Mouse (Mus musculus) midbrain, postnatal 0 days (tissue): ENCODE results near the gene Ndufs3. TPM values are rescaled to one million over a fixed set of nuclear protein-coding genes. Genes with fewer than 3 reads are reported as not detected.

Experiments used
- ATAC-seq: fragments of 200-750 bp; cut with Nextera tagmentation; 2 replicates; pipeline ENCODE4 v1.8.0; 2017; ENCODE audit warnings: moderate number of reproducible peaks, mild to moderate bottlenecking, moderate TSS enrichment, moderate library complexity; ENCODE audit not compliant: low FRiP score
- DNase-seq: peaks from one replicate; pipeline ENCODE4 v3.0.0-alpha.2; 2015; ENCODE audit warnings: low spot score
- H3K27ac ChIP-seq: fragments of 300-500 bp; sonication (generic); 2 replicates; pipeline ENCODE4 v1.5.1; 2014; ENCODE audit warnings: low read depth, mild to moderate bottlenecking, low read length, mixed read lengths
- H3K27me3 ChIP-seq: fragments of 300-500 bp; sonication (generic); 2 replicates; pipeline ENCODE4 v1.6.1; 2014; ENCODE audit warnings: low read length, control low read depth, mixed read lengths; ENCODE audit not compliant: insufficient read depth
- H3K36me3 ChIP-seq: fragments of 300-500 bp; sonication (generic); 2 replicates; pipeline ENCODE4 v1.6.1; 2014; ENCODE audit warnings: low read length, control low read depth, mixed read lengths; ENCODE audit not compliant: insufficient read depth
- H3K4me1 ChIP-seq: fragments of 300-500 bp; sonication (generic); 2 replicates; pipeline ENCODE4 v1.6.1; 2014; ENCODE audit warnings: mild to moderate bottlenecking, control low read depth, antibody characterized with exemption, low read length, mixed read lengths; ENCODE audit not compliant: insufficient read depth
- H3K4me2 ChIP-seq: fragments of 300-500 bp; sonication (generic); 2 replicates; pipeline ENCODE4 v1.6.1; 2014; ENCODE audit warnings: low read depth, mild to moderate bottlenecking, low read length, mixed read lengths; ENCODE audit not compliant: poor library complexity, severe bottlenecking
- H3K4me3 ChIP-seq: fragments of 300-500 bp; sonication (generic); 2 replicates; pipeline ENCODE4 v1.5.1; 2014; ENCODE audit warnings: low read depth, mild to moderate bottlenecking, low read length, moderate library complexity
- H3K9ac ChIP-seq: fragments of 300-500 bp; sonication (generic); replicated peaks from 2 replicates; pipeline ENCODE4 v1.6.1; 2014; ENCODE audit warnings: mild to moderate bottlenecking, low read length, moderate library complexity, mixed read lengths; ENCODE audit not compliant: poor library complexity, severe bottlenecking
- H3K9me3 ChIP-seq: fragments of 300-500 bp; sonication (generic); 2 replicates; pipeline ENCODE4 v1.6.1; 2016; ENCODE audit warnings: low read length, control low read depth
- CTCF ChIP-seq: IDR thresholded peaks from 2 replicates; pipeline ENCODE4 v1.5.1; 2016; ENCODE audit warnings: antibody characterized with exemption, mild to moderate bottlenecking
- WGBS: fragments of 180-500 bp; shearing (Covaris S2); extraction: QIAGEN DNeasy Blood & Tissue Kit; methylation state at CpG from one replicate; pipeline ENCODE4 v1.1.7; 2014; 5-methylcytosine and 5-hydroxymethylcytosine counted together
- polyA plus RNA-seq: library from polyadenylated mRNA; unstranded; fragments of >200 nt; fragmentation: Nextera tagmentation; extraction: Ambion mirVana; gene quantifications from 2 replicates; pipeline ENCODE4 v1.2.1, GENCODE M21; 2015
- total RNA-seq: library from RNA; depleted of rRNA; stranded (reverse); fragments of >200 nt; gene quantifications from 2 replicates; pipeline ENCODE4 v1.2.3, GENCODE M21; 2014

Gene Ndufs3
- total and polyA plus RNA-seq, 2 experiments from 2014 or later, result 196 to 251 TPM

DNA sequence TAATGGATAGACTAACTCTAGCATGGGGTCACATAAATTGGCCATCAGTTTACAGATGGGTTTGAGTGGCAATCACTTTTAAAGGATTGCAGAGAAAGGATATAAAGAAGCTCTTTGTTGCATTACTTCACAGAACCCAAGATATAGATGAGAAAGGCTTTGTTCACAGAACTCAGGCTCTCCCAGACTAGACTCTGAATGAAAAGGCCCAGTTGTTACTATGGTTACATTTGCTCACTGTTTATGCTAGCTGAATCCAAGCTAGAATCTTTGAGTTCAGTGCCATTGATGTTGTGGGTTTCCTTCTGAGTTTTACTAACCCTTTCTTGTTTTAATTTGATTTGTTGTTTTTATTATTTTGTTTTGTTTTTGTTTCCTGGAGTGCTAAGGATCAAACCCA lies 40.4 kb downstream of the Ndufs3 start:
- Histone ChIP-seq H3K36me3 (peaks cover 36% of the 10 kb centered on the region), H3K27me3 (no peaks in the 10 kb centered on the region), H3K27ac (peak overlapping the region; percentile 48; the same call in 1 of the 2 replicates), H3K4me1 (no peaks in the 10 kb centered on the region), H3K9ac (no peak overlapping the region), H3K4me3 (no peak overlapping the region), H3K9me3 (no peaks in the 10 kb centered on the region), H3K4me2 (no peak overlapping the region)
- peak; percentile 59 for DNase-seq
- no peak for TF ChIP-seq CTCF
- no peak for ATAC-seq

DNA sequence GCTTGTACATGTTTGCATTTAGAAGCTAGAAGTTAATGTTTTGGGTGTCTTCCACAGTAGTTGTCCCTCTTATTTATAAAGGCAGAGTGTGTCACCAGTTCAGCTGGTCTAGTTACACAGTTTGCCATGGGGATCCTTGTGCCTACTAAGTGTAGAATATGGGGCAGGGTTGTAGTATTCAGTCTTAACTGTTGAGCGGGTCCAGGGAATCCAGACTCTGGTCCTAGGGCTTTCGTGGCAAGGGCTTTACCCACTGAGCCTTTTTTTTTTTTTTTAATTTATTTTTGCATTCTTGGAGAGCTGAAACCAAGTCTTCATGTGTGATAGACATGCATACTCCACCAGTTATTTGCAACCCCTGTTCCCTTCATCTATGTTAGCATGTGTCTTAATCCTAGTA lies 43.1 kb downstream of the Ndufs3 start:
- ATAC-seq, result no peak
- 94% methylated on average over 2 of the region's 2 CpGs for WGBS
- H3K36me3 ChIP-seq, result peaks cover 33% of the 10 kb centered on the region

DNA sequence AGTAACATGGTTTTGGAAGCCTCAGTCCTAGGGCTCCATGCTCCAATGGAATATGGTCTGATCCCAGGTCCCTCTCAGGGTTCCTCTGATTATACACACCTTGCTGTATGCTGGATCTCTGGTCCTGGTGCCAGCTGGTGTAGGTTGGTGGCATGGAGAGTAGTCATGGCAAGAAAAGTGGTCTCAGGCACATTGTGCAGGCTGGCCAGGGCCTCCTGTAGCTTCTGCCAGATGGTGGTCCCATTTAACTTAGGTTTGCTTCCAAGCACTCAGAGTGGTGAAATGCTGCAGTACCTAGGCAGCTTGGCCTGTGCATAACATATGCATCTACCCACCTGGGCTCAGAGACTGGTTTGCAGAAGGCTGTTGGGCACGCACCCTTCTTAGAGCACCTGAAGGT lies 54.2 kb downstream of the Ndufs3 start:
- H3K4me3 ChIP-seq, result no peak overlapping the region
- WGBS, result 100% methylated on average over 1 of the region's 1 CpGs
- no peak overlapping the region for H3K9ac ChIP-seq
- TF ChIP-seq CTCF, result no peak
- 0 out of 2 replicates have a peak, but pooled peaks cover 7% of the 10 kb centered on the region for H3K4me1 ChIP-seq
- ATAC-seq, result no peak
- H3K36me3 ChIP-seq, result peaks cover 12% of the 10 kb centered on the region; the same call in 1 of the 2 replicates
- no peak overlapping the region for H3K27ac ChIP-seq
- no peaks in the 10 kb centered on the region for H3K27me3 ChIP-seq
- no peak overlapping the region for H3K4me2 ChIP-seq
- no peaks in the 10 kb centered on the region for H3K9me3 ChIP-seq
- no peak for DNase-seq

More for the DNA sequence above, 43.1 kb downstream of the Ndufs3 start:
- no peak overlapping the region for H3K4me3 ChIP-seq
- H3K9ac ChIP-seq, result no peak overlapping the region
- no peak overlapping the region for H3K4me2 ChIP-seq
- no peak for DNase-seq
- H3K9me3 ChIP-seq, result no peaks in the 10 kb centered on the region
- no peaks in the 10 kb centered on the region for H3K4me1 ChIP-seq
- H3K27me3 ChIP-seq, result no peaks in the 10 kb centered on the region
- no peak overlapping the region for H3K27ac ChIP-seq
- no peak for TF ChIP-seq CTCF

DNA sequence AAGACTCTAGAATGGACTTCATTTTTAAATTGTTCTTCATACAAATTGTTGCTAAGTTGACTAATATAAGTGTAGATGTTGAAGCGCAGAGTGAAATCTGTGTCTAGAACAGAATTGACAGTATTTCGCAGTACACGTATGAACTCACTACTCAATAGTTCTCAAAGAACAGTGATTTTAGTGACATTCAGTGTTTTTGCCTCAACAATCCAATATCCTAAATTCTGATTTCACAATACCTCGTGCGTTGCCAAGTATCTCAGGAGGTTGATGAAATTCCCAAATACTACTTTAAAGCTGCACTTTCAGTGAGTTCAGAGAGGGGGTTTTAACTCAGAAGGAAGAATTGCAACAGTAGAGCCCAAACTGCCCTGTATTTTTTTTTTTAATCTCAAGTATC lies 56.3 kb downstream of the Ndufs3 start:
- H3K27me3 ChIP-seq, result no peaks in the 10 kb centered on the region
- H3K36me3 ChIP-seq, result peaks cover 12% of the 10 kb centered on the region; the same call in 1 of the 2 replicates
- 89% methylated on average over 5 of the region's 5 CpGs for WGBS
- peak overlapping the region; percentile 87; the same call in 1 of the 2 replicates for H3K4me3 ChIP-seq
- peak overlapping the region; percentile 63 for H3K4me2 ChIP-seq
- TF ChIP-seq CTCF, result no peak
- H3K9me3 ChIP-seq, result no peaks in the 10 kb centered on the region
- ATAC-seq, result no peak
- peak overlapping the region; percentile 92; the same call in 1 of the 2 replicates for H3K9ac ChIP-seq
- DNase-seq, result no peak
- H3K4me1 ChIP-seq, result 0 out of 2 replicates have a peak, but pooled peaks cover 7% of the 10 kb centered on the region
- no peak overlapping the region for H3K27ac ChIP-seq

DNA sequence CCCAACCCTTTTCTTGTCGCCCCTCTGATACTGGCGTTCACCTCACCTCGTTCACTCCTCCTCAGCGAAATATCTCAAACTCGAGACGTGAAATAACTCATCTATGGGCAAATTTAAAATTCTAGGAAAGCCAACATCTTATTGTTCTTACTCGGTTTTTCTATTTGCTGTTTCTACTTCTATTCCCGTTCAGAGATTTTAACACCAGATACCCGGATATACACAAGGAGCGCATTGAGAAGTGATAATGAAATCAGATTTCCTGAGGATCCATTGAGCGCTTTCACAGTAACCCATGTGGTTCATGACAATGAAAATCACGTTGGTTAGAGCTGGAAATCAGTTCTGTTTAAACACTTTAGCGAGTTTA lies 57.0 kb downstream of the Ndufs3 start:
- Histone ChIP-seq H3K27me3 (no peaks in the 10 kb centered on the region), H3K9ac (peak overlapping the region; percentile 92), H3K27ac (peak overlapping the region; percentile 97), H3K4me2 (peak overlapping the region; percentile 63), H3K4me1 (0 out of 2 replicates have a peak, but pooled peaks cover 7% of the 10 kb centered on the region), H3K9me3 (no peaks in the 10 kb centered on the region), H3K4me3 (peak overlapping the region; percentile 87), H3K36me3 (peaks cover 8% of the 10 kb centered on the region; the same call in 1 of the 2 replicates)
- WGBS, result under 1% methylated on average over 13 of the region's 13 CpGs
- no peak for TF ChIP-seq CTCF
- DNase-seq, result peak; percentile 65
- ATAC-seq, result no peak

DNA sequence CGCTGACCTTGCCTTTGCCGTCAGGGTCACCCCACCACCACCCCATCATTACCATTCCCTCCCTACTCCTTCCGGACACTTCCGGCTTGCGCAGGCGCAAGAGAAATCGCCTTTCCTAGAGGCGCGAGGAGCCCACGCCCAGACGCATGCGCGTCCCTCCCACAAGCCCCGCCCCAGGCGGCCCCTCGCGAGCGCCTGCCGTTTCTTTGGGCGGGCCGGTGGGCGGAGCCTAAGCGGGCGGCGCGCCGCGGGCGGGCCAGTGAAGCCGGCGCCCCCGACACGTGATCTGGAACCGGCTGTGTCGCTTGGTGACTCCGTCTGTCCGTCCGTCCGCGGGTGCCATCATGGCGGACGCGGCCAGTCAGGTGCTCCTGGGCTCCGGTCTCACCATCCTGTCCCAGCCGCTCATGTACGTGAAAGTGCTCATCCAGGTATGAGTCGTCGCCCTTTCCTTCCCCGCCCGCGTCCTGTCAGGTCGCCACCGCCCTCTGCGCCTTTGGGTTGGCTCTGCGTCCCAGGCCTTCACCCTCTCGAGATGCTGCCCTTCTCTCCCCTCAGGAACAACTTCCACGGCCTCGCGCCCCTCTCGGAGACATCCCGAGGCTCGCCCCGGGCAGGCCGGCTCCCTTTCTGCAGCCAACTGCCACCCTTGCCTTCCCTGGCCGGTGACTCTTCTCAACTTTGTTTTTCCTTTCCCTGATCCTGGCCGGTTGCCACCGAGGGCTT lies 57.5 kb downstream of the Ndufs3 start, which contains the start of gene Mtch2:
Gene Mtch2, plus strand, starts transcription at position 201 of the 726 bp plus-strand sequence.
- no peak for TF ChIP-seq CTCF
- H3K9me3 ChIP-seq, result no peaks in the 10 kb centered on the region
- no peaks in the 10 kb centered on the region for H3K27me3 ChIP-seq
- peak within 1 kb of the TSS; percentile 97 for H3K27ac ChIP-seq
- 0 out of 2 replicates have a peak, but pooled peaks cover 7% of the 10 kb centered on the region for H3K4me1 ChIP-seq
- WGBS, result under 1% methylated on average over 63 of the region's 67 CpGs
- peaks cover 3% of the 10 kb centered on the region; the same call in 1 of the 2 replicates for H3K36me3 ChIP-seq
- peak within 1 kb of the TSS; percentile 87 for H3K4me3 ChIP-seq
- DNase-seq (peak; percentile 98), ATAC-seq (peak; percentile 96)
- H3K9ac ChIP-seq, result peak within 1 kb of the TSS; percentile 92
- peak within 1 kb of the TSS; percentile 63 for H3K4me2 ChIP-seq
